Mouse (Mus musculus) lung, postnatal 0 days (tissue): ENCODE measurements around the gene Sfswap. TPM values are rescaled to one million over a fixed set of nuclear protein-coding genes. Genes with fewer than 3 reads are reported as not detected.

Experiments
- ATAC-seq: fragments of 200-750 bp; cut with Nextera tagmentation; 2 replicates; pipeline ENCODE4 v1.8.0; 2017; ENCODE audit warnings: moderate library complexity
- DNase-seq: peaks from one replicate; pipeline ENCODE4 v3.0.0-alpha.2; 2016; ENCODE audit warnings: low spot score
- H3K27ac ChIP-seq: fragments of 300-500 bp; sonication (generic); 2 replicates; pipeline ENCODE4 v1.5.1; 2014; ENCODE audit warnings: antibody characterized with exemption, mild to moderate bottlenecking, low read length, mixed read lengths
- H3K27me3 ChIP-seq: fragments of 300-500 bp; sonication (generic); replicated peaks from 2 replicates; pipeline ENCODE4 v1.6.1; 2014; ENCODE audit warnings: low read length, mixed read lengths; ENCODE audit not compliant: insufficient read depth
- H3K36me3 ChIP-seq: fragments of 300-500 bp; sonication (generic); 2 replicates; pipeline ENCODE4 v1.6.1; 2014; ENCODE audit warnings: low read length, mixed read lengths; ENCODE audit not compliant: insufficient read depth
- H3K4me1 ChIP-seq: fragments of 300-500 bp; sonication (generic); 2 replicates; pipeline ENCODE4 v1.6.1; 2014; ENCODE audit warnings: antibody characterized with exemption, low read depth, low read length, mixed read lengths; ENCODE audit not compliant: insufficient read depth
- H3K4me2 ChIP-seq: fragments of 300-500 bp; sonication (generic); replicated peaks from 2 replicates; pipeline ENCODE4 v1.6.1; 2014; ENCODE audit warnings: low read depth, mild to moderate bottlenecking, low read length, moderate library complexity, mixed read lengths
- H3K4me3 ChIP-seq: fragments of 300-500 bp; sonication (generic); 2 replicates; pipeline ENCODE4 v1.5.1; 2014; ENCODE audit warnings: low read depth, low read length
- H3K9ac ChIP-seq: fragments of 300-500 bp; sonication (generic); replicated peaks from 2 replicates; pipeline ENCODE4 v1.6.1; 2014; ENCODE audit warnings: low read depth, mild to moderate bottlenecking
- H3K9me3 ChIP-seq: fragments of 300-500 bp; sonication (generic); 2 replicates; pipeline ENCODE4 v1.6.1; 2016; ENCODE audit warnings: low read length, mixed read lengths
- CTCF ChIP-seq: IDR thresholded peaks from 2 replicates; pipeline ENCODE4 v1.5.1; 2016; ENCODE audit warnings: antibody characterized with exemption, mild to moderate bottlenecking
- EP300 ChIP-seq: IDR thresholded peaks from 2 replicates; pipeline ENCODE4 v1.6.1; 2016; ENCODE audit warnings: antibody characterized with exemption, mild to moderate bottlenecking, control low read depth
- whole genome bisulfite sequencing: fragments of 180-500 bp; shearing (Covaris S2); extraction: QIAGEN DNeasy Blood & Tissue Kit; methylation state at CpG from one replicate; pipeline ENCODE4 v1.1.7; 2014; 5-methylcytosine and 5-hydroxymethylcytosine counted together
- polyA plus RNA-seq: library from polyadenylated mRNA; unstranded; fragments of >200 nt; fragmentation: Nextera tagmentation; extraction: Ambion mirVana; gene quantifications from 2 replicates; pipeline ENCODE4 v1.2.1, GENCODE M21; 2015

The Sfswap gene
- polyA plus RNA-seq, 1 experiment from 2014 or later = 28.1 TPM

GRCm38 (mm10) chr5:129558591-129558990 lies 57.6 kb downstream of the Sfswap start:
- Histone ChIP-seq H3K27ac (no peak overlapping the region), H3K27me3 (no peaks in the 10 kb centered on the region), H3K4me1 (no peaks in the 10 kb centered on the region), H3K4me2 (no peak overlapping the region), H3K9me3 (no peaks in the 10 kb centered on the region), H3K9ac (no peak overlapping the region), H3K36me3 (peaks cover 56% of the 10 kb centered on the region; the same call in 1 of the 2 replicates), H3K4me3 (no peak overlapping the region)
- no peak for TF ChIP-seq EP300
- no peak for TF ChIP-seq CTCF
- ATAC-seq = no peak
- 76% methylated on average over 5 of the region's 5 CpGs for WGBS
- no peak for DNase-seq

GRCm38 (mm10) chr5:129559283-129559682 lies 58.3 kb downstream of the Sfswap start:
- H3K27me3 ChIP-seq = no peaks in the 10 kb centered on the region
- TF ChIP-seq CTCF (no peak), EP300 (no peak)
- no peak for ATAC-seq
- H3K27ac ChIP-seq = no peak overlapping the region
- H3K4me1 ChIP-seq = no peaks in the 10 kb centered on the region
- no peak overlapping the region for H3K9ac ChIP-seq
- H3K4me3 ChIP-seq = no peak overlapping the region
- 82% methylated on average over 11 of the region's 11 CpGs for WGBS
- H3K9me3 ChIP-seq = no peaks in the 10 kb centered on the region
- H3K4me2 ChIP-seq = no peak overlapping the region
- peaks cover 53% of the 10 kb centered on the region; the same call in 1 of the 2 replicates for H3K36me3 ChIP-seq
- no peak for DNase-seq

DNA sequence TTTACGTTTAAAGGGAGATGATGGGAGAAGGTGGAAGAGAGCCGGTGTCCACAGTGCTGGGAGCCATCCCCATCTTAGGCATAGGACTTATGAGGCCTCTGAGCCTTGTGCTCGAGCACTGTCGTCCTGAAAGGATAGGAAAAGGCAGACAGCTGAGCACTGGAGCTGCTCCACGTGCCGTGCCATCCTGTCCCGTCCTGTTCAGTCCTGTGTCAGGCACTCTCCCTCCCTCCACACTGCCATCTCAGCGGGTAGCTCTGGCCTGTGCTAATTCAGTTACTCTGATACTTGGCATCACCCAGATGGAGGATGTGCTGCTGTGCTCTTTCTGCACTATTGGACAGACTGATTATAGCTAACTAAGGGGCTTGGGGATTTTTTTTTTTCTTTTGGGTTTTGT lies 61.3 kb downstream of the Sfswap start:
- H3K4me3 ChIP-seq = no peak overlapping the region
- H3K4me2 ChIP-seq = no peak overlapping the region
- H3K36me3 ChIP-seq = peaks cover 47% of the 10 kb centered on the region; the same call in 1 of the 2 replicates
- no peak overlapping the region for H3K27ac ChIP-seq
- no peak overlapping the region for H3K9ac ChIP-seq
- no peak for ATAC-seq
- no peak for DNase-seq
- 92% methylated on average over 8 of the region's 8 CpGs for WGBS
- no peaks in the 10 kb centered on the region for H3K27me3 ChIP-seq
- H3K4me1 ChIP-seq = no peaks in the 10 kb centered on the region
- no peaks in the 10 kb centered on the region for H3K9me3 ChIP-seq
- no peak for TF ChIP-seq CTCF
- TF ChIP-seq EP300 = no peak

DNA sequence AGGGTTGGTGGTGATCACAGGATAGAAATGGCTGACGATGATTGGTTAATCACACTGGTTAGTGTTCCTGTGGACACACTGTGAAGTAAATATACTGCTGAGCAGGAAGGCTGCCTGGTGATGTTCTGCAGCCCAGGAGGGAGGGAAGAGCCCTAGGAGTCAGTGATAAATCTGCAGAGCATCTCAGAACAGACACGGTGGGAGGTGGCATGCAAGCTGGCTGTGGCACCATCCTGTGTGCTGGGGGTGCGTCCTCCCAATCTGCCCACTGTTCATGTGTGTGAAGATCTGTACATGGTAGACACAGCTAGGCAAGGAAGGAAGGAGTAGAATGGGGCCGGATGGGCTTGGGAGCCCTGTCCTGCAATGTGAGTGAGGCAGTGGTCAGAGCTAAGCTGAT lies 67.6 kb downstream of the Sfswap start:
- H3K9ac ChIP-seq = no peak overlapping the region
- WGBS = 97% methylated on average over 4 of the region's 4 CpGs
- no peak for TF ChIP-seq EP300
- no peak for TF ChIP-seq CTCF
- ATAC-seq (no peak), DNase-seq (no peak)
- H3K4me3 ChIP-seq = no peak overlapping the region
- no peaks in the 10 kb centered on the region for H3K9me3 ChIP-seq
- H3K27me3 ChIP-seq = no peaks in the 10 kb centered on the region
- H3K36me3 ChIP-seq = peaks cover 37% of the 10 kb centered on the region; the same call in 1 of the 2 replicates
- no peak overlapping the region for H3K27ac ChIP-seq
- no peaks in the 10 kb centered on the region for H3K4me1 ChIP-seq
- no peak overlapping the region for H3K4me2 ChIP-seq

DNA sequence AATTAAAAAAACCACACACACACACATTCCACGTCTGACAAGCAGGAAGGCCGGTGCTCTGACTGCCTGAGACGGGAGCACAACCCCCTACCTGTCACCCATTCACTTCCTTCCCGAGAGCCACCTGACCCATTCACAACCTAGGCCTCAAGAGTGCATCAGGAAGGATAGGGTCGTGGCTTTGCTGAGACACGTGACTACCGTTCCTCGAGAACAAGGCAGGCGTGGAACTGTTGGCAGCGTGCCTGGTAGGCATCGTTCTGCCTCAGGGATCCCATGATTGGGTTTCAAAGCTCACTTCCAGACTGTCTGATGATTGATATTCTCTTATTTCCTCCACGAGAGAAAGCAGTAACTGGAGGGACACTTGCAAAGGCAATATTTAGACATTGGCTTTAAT lies 77.2 kb downstream of the Sfswap start:
- no peak for DNase-seq

GRCm38 (mm10) chr5:129580046-129580445 lies 79.0 kb downstream of the Sfswap start:
- H3K27ac ChIP-seq = no peak overlapping the region
- no peak for ATAC-seq
- H3K27me3 ChIP-seq = peaks cover 9% of the 10 kb centered on the region
- no peak overlapping the region for H3K4me2 ChIP-seq
- no peaks in the 10 kb centered on the region for H3K36me3 ChIP-seq
- TF ChIP-seq CTCF (no peak), EP300 (no peak)
- no peak overlapping the region for H3K9ac ChIP-seq
- peak; percentile 26 for DNase-seq
- H3K4me1 ChIP-seq = peaks cover 1% of the 10 kb centered on the region; the same call in 1 of the 2 replicates
- no peaks in the 10 kb centered on the region for H3K9me3 ChIP-seq
- H3K4me3 ChIP-seq = no peak overlapping the region
- 6% methylated on average over 6 of the region's 6 CpGs for WGBS

More for the DNA sequence above, 77.2 kb downstream of the Sfswap start:
- Histone ChIP-seq H3K9me3 (no peaks in the 10 kb centered on the region), H3K27ac (no peak overlapping the region), H3K27me3 (0 out of 2 replicates have a peak, but pooled peaks cover 3% of the 10 kb centered on the region), H3K9ac (no peak overlapping the region), H3K4me3 (no peak overlapping the region), H3K4me2 (no peak overlapping the region), H3K4me1 (no peaks in the 10 kb centered on the region), H3K36me3 (no peaks in the 10 kb centered on the region)
- no peak for ATAC-seq
- no peak for TF ChIP-seq EP300
- TF ChIP-seq CTCF = no peak
- 27% methylated on average over 12 of the region's 12 CpGs for WGBS

- no peaks in the 10 kb centered on the region for H3K36me3 ChIP-seq
- H3K4me1 ChIP-seq = peaks cover 4% of the 10 kb centered on the region
- H3K4me3 ChIP-seq = no peak overlapping the region
- ATAC-seq (no peak), DNase-seq (no peak)
- H3K9me3 ChIP-seq = no peaks in the 10 kb centered on the region
- WGBS = 60% methylated on average over 9 of the region's 9 CpGs
- H3K27me3 ChIP-seq = peaks cover 14% of the 10 kb centered on the region
- H3K4me2 ChIP-seq = no peak overlapping the region
- H3K27ac ChIP-seq = no peak overlapping the region
- no peak overlapping the region for H3K9ac ChIP-seq
- no peak for TF ChIP-seq EP300
- TF ChIP-seq CTCF = no peak
Observed at GRCm38 (mm10) chr5:129580572-129580971, 79.6 kb downstream of the Sfswap start.
